Mouse (Mus musculus) hindbrain, embryonic 12.5 days (tissue): ENCODE measurements around the gene Pias4. TPM values are rescaled to one million over a fixed set of nuclear protein-coding genes. Genes with fewer than 3 reads are reported as not detected.

ENCODE experiments used
- ATAC-seq: fragments of 200-750 bp; cut with Nextera tagmentation; 2 replicates; pipeline ENCODE4 v1.8.0; 2017; ENCODE audit warnings: moderate TSS enrichment; ENCODE audit not compliant: low FRiP score
- H3K27ac ChIP-seq: fragments of 300-500 bp; sonication (generic); 2 replicates; pipeline ENCODE4 v1.5.1; 2016; ENCODE audit warnings: mild to moderate bottlenecking
- H3K27me3 ChIP-seq: fragments of 300-500 bp; sonication (generic); 2 replicates; pipeline ENCODE4 v1.6.1; 2016; ENCODE audit warnings: mild to moderate bottlenecking
- H3K36me3 ChIP-seq: fragments of 300-500 bp; sonication (generic); 2 replicates; pipeline ENCODE4 v1.6.1; 2016; ENCODE audit warnings: mild to moderate bottlenecking
- H3K4me1 ChIP-seq: fragments of 300-500 bp; sonication (generic); 2 replicates; pipeline ENCODE4 v1.6.1; 2016
- H3K4me2 ChIP-seq: fragments of 300-500 bp; sonication (generic); replicated peaks from 2 replicates; pipeline ENCODE4 v1.6.1; 2016; ENCODE audit warnings: mild to moderate bottlenecking
- H3K4me3 ChIP-seq: fragments of 300-500 bp; sonication (generic); 2 replicates; pipeline ENCODE4 v1.5.1; 2016; ENCODE audit warnings: mild to moderate bottlenecking
- H3K9ac ChIP-seq: fragments of 300-500 bp; sonication (generic); 2 replicates; pipeline ENCODE4 v1.6.1; 2016; ENCODE audit warnings: mild to moderate bottlenecking, moderate library complexity
- H3K9me3 ChIP-seq: fragments of 300-500 bp; sonication (generic); replicated peaks from 2 replicates; pipeline ENCODE4 v1.6.1; 2016; ENCODE audit warnings: mild to moderate bottlenecking
- WGBS: fragments of 180-500 bp; shearing (Covaris S2); methylation state at CpG from one replicate; pipeline ENCODE4 v1.1.7; 2016; 5-methylcytosine and 5-hydroxymethylcytosine counted together
- polyA plus RNA-seq: library from polyadenylated mRNA; unstranded; fragments of >200 nt; fragmentation: Nextera tagmentation; extraction: Ambion mirVana; gene quantifications from 2 replicates; pipeline ENCODE4 v1.2.1, GENCODE M21; 2016

The Pias4 gene
- polyA plus RNA-seq, 1 experiment from 2014 or later, result 56.7 TPM

GRCm38 (mm10) chr10:81152609-81153008, 15.1 kb downstream of the Pias4 start:
- Histone ChIP-seq H3K27ac (no peak overlapping the region), H3K4me2 (no peak overlapping the region), H3K9me3 (no peaks in the 10 kb centered on the region), H3K36me3 (peaks cover 85% of the 10 kb centered on the region), H3K9ac (no peak overlapping the region), H3K27me3 (no peaks in the 10 kb centered on the region), H3K4me1 (no peaks in the 10 kb centered on the region), H3K4me3 (no peak overlapping the region)
- WGBS, result 79% methylated on average over 12 of the region's 12 CpGs
- ATAC-seq, result no peak

- no peak for ATAC-seq
- peaks cover 85% of the 10 kb centered on the region for H3K36me3 ChIP-seq
- 77% methylated on average over 6 of the region's 6 CpGs for WGBS
Observed at GRCm38 (mm10) chr10:81151261-81151660, 16.5 kb downstream of the Pias4 start.

GRCm38 (mm10) chr10:81146296-81146695, 21.4 kb downstream of the Pias4 start:
- H3K9me3 ChIP-seq, result no peaks in the 10 kb centered on the region
- peaks cover 73% of the 10 kb centered on the region for H3K36me3 ChIP-seq
- no peak overlapping the region for H3K9ac ChIP-seq
- WGBS, result 94% methylated on average over 4 of the region's 4 CpGs
- no peaks in the 10 kb centered on the region for H3K27me3 ChIP-seq
- no peak overlapping the region for H3K4me2 ChIP-seq
- H3K27ac ChIP-seq, result no peak overlapping the region
- no peak overlapping the region for H3K4me3 ChIP-seq
- ATAC-seq, result no peak
- peaks cover 18% of the 10 kb centered on the region for H3K4me1 ChIP-seq

More at GRCm38 (mm10) chr10:81151261-81151660, 16.5 kb downstream of the Pias4 start:
- Histone ChIP-seq H3K27me3 (no peaks in the 10 kb centered on the region), H3K4me1 (no peaks in the 10 kb centered on the region), H3K4me2 (no peak overlapping the region), H3K4me3 (no peak overlapping the region), H3K9ac (no peak overlapping the region), H3K9me3 (no peaks in the 10 kb centered on the region), H3K27ac (no peak overlapping the region)

- 87% methylated on average over 7 of the region's 7 CpGs for WGBS
- H3K9ac ChIP-seq, result no peak overlapping the region
- no peak overlapping the region for H3K4me2 ChIP-seq
- no peaks in the 10 kb centered on the region for H3K9me3 ChIP-seq
- H3K27me3 ChIP-seq, result no peaks in the 10 kb centered on the region
- peaks cover 73% of the 10 kb centered on the region for H3K36me3 ChIP-seq
- H3K4me1 ChIP-seq, result peaks cover 24% of the 10 kb centered on the region
- H3K27ac ChIP-seq, result no peak overlapping the region
- H3K4me3 ChIP-seq, result no peak overlapping the region
- ATAC-seq, result no peak
Observed at GRCm38 (mm10) chr10:81145778-81146177, 21.9 kb downstream of the Pias4 start.

GRCm38 (mm10) chr10:81145307-81145706, 22.4 kb downstream of the Pias4 start:
- H3K36me3 ChIP-seq, result peaks cover 70% of the 10 kb centered on the region
- peaks cover 28% of the 10 kb centered on the region for H3K4me1 ChIP-seq
- H3K9me3 ChIP-seq, result no peaks in the 10 kb centered on the region
- ATAC-seq, result no peak
- H3K27ac ChIP-seq, result no peak overlapping the region
- WGBS, result over 99% methylated on average over 6 of the region's 6 CpGs
- no peak overlapping the region for H3K4me2 ChIP-seq
- H3K9ac ChIP-seq, result no peak overlapping the region
- no peaks in the 10 kb centered on the region for H3K27me3 ChIP-seq
- no peak overlapping the region for H3K4me3 ChIP-seq

- Histone ChIP-seq H3K4me1 (peaks cover 35% of the 10 kb centered on the region), H3K9ac (no peak overlapping the region), H3K27me3 (no peaks in the 10 kb centered on the region), H3K9me3 (no peaks in the 10 kb centered on the region), H3K27ac (no peak overlapping the region), H3K4me2 (no peak overlapping the region), H3K4me3 (no peak overlapping the region), H3K36me3 (peaks cover 63% of the 10 kb centered on the region)
- WGBS, result 93% methylated on average over 24 of the region's 27 CpGs
- ATAC-seq, result no peak
Observed at GRCm38 (mm10) chr10:81144667-81145066, 23.1 kb downstream of the Pias4 start.

GRCm38 (mm10) chr10:81143845-81144437, 23.8 kb downstream of the Pias4 start:
- H3K27ac ChIP-seq, result no peak overlapping the region

GRCm38 (mm10) chr10:81143157-81143633, 24.5 kb downstream of the Pias4 start:
- peaks cover 50% of the 10 kb centered on the region for H3K4me1 ChIP-seq

More at GRCm38 (mm10) chr10:81143845-81144437, 23.8 kb downstream of the Pias4 start:
- no peaks in the 10 kb centered on the region for H3K9me3 ChIP-seq
- peaks cover 58% of the 10 kb centered on the region for H3K36me3 ChIP-seq
- no peak overlapping the region for H3K4me3 ChIP-seq
- H3K9ac ChIP-seq, result no peak overlapping the region
- ATAC-seq, result no peak
- H3K4me2 ChIP-seq, result no peak overlapping the region
- H3K27me3 ChIP-seq, result no peaks in the 10 kb centered on the region
- WGBS, result 96% methylated on average over 52 of the region's 52 CpGs
- H3K4me1 ChIP-seq, result peaks cover 42% of the 10 kb centered on the region

GRCm38 (mm10) chr10:81142551-81142981, 25.2 kb downstream of the Pias4 start:
- 55% methylated on average over 5 of the region's 5 CpGs for WGBS
- Histone ChIP-seq H3K4me2 (no peak overlapping the region), H3K4me1 (peaks cover 52% of the 10 kb centered on the region), H3K36me3 (peaks cover 44% of the 10 kb centered on the region), H3K27me3 (no peaks in the 10 kb centered on the region), H3K9me3 (no peaks in the 10 kb centered on the region), H3K9ac (no peak overlapping the region), H3K4me3 (no peak overlapping the region), H3K27ac (peak overlapping the region; percentile 26)
- ATAC-seq, result no peak

More at GRCm38 (mm10) chr10:81143157-81143633, 24.5 kb downstream of the Pias4 start:
- no peaks in the 10 kb centered on the region for H3K27me3 ChIP-seq
- 90% methylated on average over 7 of the region's 7 CpGs for WGBS
- H3K4me3 ChIP-seq, result no peak overlapping the region
- no peak overlapping the region for H3K9ac ChIP-seq
- peak overlapping the region; percentile 26 for H3K27ac ChIP-seq
- no peaks in the 10 kb centered on the region for H3K9me3 ChIP-seq
- peaks cover 51% of the 10 kb centered on the region for H3K36me3 ChIP-seq
- no peak overlapping the region for H3K4me2 ChIP-seq
- ATAC-seq, result no peak

GRCm38 (mm10) chr10:81141455-81142210, 26.1 kb downstream of the Pias4 start:
- H3K27ac ChIP-seq, result 0 out of 2 replicates have a peak overlapping the region, but pooled peaks have one; percentile 14
- H3K4me1 ChIP-seq, result peaks cover 52% of the 10 kb centered on the region
- H3K36me3 ChIP-seq, result peaks cover 35% of the 10 kb centered on the region
- no peaks in the 10 kb centered on the region for H3K27me3 ChIP-seq
- H3K9me3 ChIP-seq, result no peaks in the 10 kb centered on the region
- no peak for ATAC-seq
- no peak overlapping the region for H3K4me3 ChIP-seq
- peak overlapping the region; percentile 25 for H3K9ac ChIP-seq
- 69% methylated on average over 7 of the region's 7 CpGs for whole genome bisulfite sequencing
- H3K4me2 ChIP-seq, result no peak overlapping the region

- Histone ChIP-seq H3K27me3 (peaks cover 3% of the 10 kb centered on the region; the same call in 1 of the 2 replicates), H3K9ac (peak overlapping the region; percentile 32; the same call in 1 of the 2 replicates), H3K4me2 (peak overlapping the region; percentile 100), H3K4me1 (peaks cover 55% of the 10 kb centered on the region), H3K4me3 (peak overlapping the region; percentile 7; the same call in 1 of the 2 replicates), H3K27ac (no peak overlapping the region), H3K36me3 (peaks cover 28% of the 10 kb centered on the region), H3K9me3 (no peaks in the 10 kb centered on the region)
- 64% methylated on average over 10 of the region's 10 CpGs for WGBS
- no peak for ATAC-seq
Observed at GRCm38 (mm10) chr10:81140717-81141454, 26.8 kb downstream of the Pias4 start.

- no peaks in the 10 kb centered on the region for H3K9me3 ChIP-seq
- H3K4me3 ChIP-seq, result peak overlapping the region; percentile 3; the same call in 1 of the 2 replicates
- peak overlapping the region; percentile 23; the same call in 1 of the 2 replicates for H3K9ac ChIP-seq
- no peak for ATAC-seq
- peak overlapping the region; percentile 100 for H3K4me2 ChIP-seq
- H3K36me3 ChIP-seq, result peaks cover 19% of the 10 kb centered on the region
- H3K27ac ChIP-seq, result no peak overlapping the region
- peaks cover 63% of the 10 kb centered on the region for H3K4me1 ChIP-seq
- 59% methylated on average over 8 of the region's 8 CpGs for WGBS
- peaks cover 12% of the 10 kb centered on the region for H3K27me3 ChIP-seq
Observed at GRCm38 (mm10) chr10:81140005-81140404, 27.7 kb downstream of the Pias4 start.
